Mouse (Mus musculus): Measurements from ENCODE around the gene Acsbg2. TPM values are rescaled to one million over a fixed set of nuclear protein-coding genes. Genes with fewer than 3 reads are reported as not detected.

Gene Acsbg2
- polyA plus RNA-seq, 1 experiment from 2014 or later, result not detected

DNA sequence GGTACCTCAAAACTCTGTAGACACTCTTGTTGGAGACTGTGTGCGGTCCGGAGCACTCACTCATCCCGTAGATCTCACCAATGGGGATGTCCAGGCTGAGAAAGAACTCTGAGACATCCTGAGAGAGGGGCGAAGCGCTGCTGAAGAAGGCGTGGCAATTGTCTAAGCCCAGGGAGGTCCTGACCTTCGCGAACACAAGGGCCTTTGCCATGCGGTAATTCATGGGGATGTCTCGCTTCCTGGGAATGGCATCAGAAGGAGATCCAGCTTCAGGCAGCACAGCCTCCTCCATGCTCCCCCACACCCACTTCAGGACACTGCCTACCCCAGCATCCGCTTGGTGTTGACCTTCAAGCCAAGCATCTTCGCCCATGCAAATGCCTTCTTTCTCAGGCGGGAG is 24.5 kb downstream of the Acsbg2 start:
- DNase-seq (ENCODE audit: low spot score) (no peak), ATAC-seq (replicated peaks; ENCODE audit: insufficient number of reproducible peaks, low FRiP score, low TSS enrichment, low read depth) (no peak)
- WGBS, result 79% methylated on average over 13 of the region's 13 CpGs
- H3K4me2 ChIP-seq (ENCODE audit: low read depth, low read length), result no peak overlapping the region
- no peaks in the 10 kb centered on the region for H3K9me3 ChIP-seq (replicated peaks; ENCODE audit: control insufficient read depth, low read length)
- H3K27ac ChIP-seq (replicated peaks; ENCODE audit: low read depth, low read length), result no peak overlapping the region
- H3K4me1 ChIP-seq (ENCODE audit: control insufficient read depth, insufficient read depth, low read length), result no peaks in the 10 kb centered on the region
- H3K9ac ChIP-seq (replicated peaks; ENCODE audit: low read length), result no peak overlapping the region
- H3K27me3 ChIP-seq (ENCODE audit: control insufficient read depth, insufficient read depth, low read length), result no peaks in the 10 kb centered on the region
- no peak overlapping the region for H3K4me3 ChIP-seq (ENCODE audit: low read depth, low read length)
- no peaks in the 10 kb centered on the region for H3K36me3 ChIP-seq (replicated peaks; ENCODE audit: control insufficient read depth, insufficient read depth, low read depth, low read length)

DNA sequence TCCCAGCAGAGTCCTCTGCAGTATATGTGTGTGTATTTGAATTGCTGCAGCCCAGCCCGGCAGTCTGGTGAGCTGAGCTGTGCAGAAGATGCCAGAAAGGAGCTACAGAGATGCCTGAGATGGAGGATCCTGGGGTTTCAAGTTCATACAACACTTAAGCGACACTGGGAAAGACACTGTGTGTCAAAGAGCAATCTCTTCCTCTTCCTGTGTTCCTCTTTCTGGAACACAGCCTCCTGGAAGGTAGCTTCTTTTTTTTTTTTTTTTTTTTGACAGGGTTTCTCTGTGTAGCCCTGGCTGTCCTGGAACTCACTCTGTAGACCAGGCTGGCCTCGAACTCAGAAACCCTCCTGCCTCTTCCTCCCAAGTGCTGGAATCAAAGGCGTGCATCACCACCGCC is 25.5 kb downstream of the Acsbg2 start:
- Histone ChIP-seq H3K36me3 (replicated peaks; ENCODE audit: control insufficient read depth, insufficient read depth, low read depth, low read length) (no peaks in the 10 kb centered on the region), H3K4me3 (ENCODE audit: low read depth, low read length) (no peak overlapping the region), H3K4me1 (ENCODE audit: control insufficient read depth, insufficient read depth, low read length) (no peaks in the 10 kb centered on the region), H3K4me2 (ENCODE audit: low read depth, low read length) (no peak overlapping the region), H3K27me3 (ENCODE audit: control insufficient read depth, insufficient read depth, low read length) (no peaks in the 10 kb centered on the region), H3K9me3 (replicated peaks; ENCODE audit: control insufficient read depth, low read length) (no peaks in the 10 kb centered on the region), H3K9ac (replicated peaks; ENCODE audit: low read length) (no peak overlapping the region), H3K27ac (replicated peaks; ENCODE audit: low read depth, low read length) (no peak overlapping the region)
- WGBS, result 84% methylated on average over 5 of the region's 5 CpGs
- no peak for ATAC-seq (replicated peaks; ENCODE audit: insufficient number of reproducible peaks, low FRiP score, low TSS enrichment, low read depth)
- DNase-seq (ENCODE audit: low spot score), result no peak

DNA sequence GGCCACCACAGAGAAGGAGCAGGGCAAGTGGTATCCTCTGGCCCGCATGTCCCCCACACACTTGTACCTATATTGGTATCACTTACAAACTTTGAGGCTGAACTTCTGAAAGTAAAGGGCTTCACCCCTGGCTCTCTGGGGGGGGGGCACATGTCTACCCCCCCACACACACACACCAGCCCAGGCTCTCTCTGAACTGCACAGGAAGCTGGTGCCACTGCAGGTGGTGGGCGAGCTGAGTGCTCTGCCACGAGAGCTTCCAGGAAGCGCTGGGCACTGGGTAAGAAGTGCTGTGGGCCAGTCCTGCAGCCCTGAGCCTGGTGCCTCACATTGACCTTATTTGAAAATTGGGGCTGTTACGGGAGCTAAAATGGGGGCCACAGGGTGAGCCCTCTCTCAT is 30.6 kb downstream of the Acsbg2 start:
- Histone ChIP-seq H3K4me1 (ENCODE audit: control insufficient read depth, insufficient read depth, low read length) (no peaks in the 10 kb centered on the region), H3K4me2 (ENCODE audit: low read depth, low read length) (no peak overlapping the region), H3K27ac (replicated peaks; ENCODE audit: low read depth, low read length) (no peak overlapping the region), H3K27me3 (ENCODE audit: control insufficient read depth, insufficient read depth, low read length) (no peaks in the 10 kb centered on the region), H3K36me3 (replicated peaks; ENCODE audit: control insufficient read depth, insufficient read depth, low read depth, low read length) (no peaks in the 10 kb centered on the region), H3K9ac (replicated peaks; ENCODE audit: low read length) (no peak overlapping the region), H3K9me3 (replicated peaks; ENCODE audit: control insufficient read depth, low read length) (no peaks in the 10 kb centered on the region), H3K4me3 (ENCODE audit: low read depth, low read length) (no peak overlapping the region)
- no peak for ATAC-seq (replicated peaks; ENCODE audit: insufficient number of reproducible peaks, low FRiP score, low TSS enrichment, low read depth)
- WGBS, result 78% methylated on average over 5 of the region's 5 CpGs
- DNase-seq (ENCODE audit: low spot score), result no peak

DNA sequence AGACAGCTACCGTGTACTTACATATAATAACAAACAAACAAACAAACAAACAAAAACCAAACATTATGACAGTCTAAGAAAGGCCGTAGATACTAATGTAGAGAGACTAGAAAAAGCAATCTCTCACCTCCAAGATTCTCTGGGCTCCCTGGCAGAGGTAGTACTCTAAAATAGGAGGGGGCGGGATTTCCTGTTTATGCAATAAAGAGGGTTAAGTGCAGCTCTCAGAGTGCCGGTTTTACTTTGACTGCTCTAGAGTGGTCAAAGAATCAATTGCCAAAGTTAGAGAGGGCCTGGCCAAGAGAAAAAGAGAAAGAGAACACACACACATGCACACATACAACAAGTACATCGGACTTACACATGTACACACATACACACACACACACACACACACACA is 32.1 kb downstream of the Acsbg2 start:
- no peak for ATAC-seq (replicated peaks; ENCODE audit: insufficient number of reproducible peaks, low FRiP score, low TSS enrichment, low read depth)
- WGBS, result 88% methylated on average over 5 of the region's 5 CpGs
- Histone ChIP-seq H3K27me3 (ENCODE audit: control insufficient read depth, insufficient read depth, low read length) (no peaks in the 10 kb centered on the region), H3K4me2 (ENCODE audit: low read depth, low read length) (no peak overlapping the region), H3K27ac (replicated peaks; ENCODE audit: low read depth, low read length) (no peak overlapping the region), H3K9ac (replicated peaks; ENCODE audit: low read length) (no peak overlapping the region), H3K9me3 (replicated peaks; ENCODE audit: control insufficient read depth, low read length) (no peaks in the 10 kb centered on the region), H3K4me1 (ENCODE audit: control insufficient read depth, insufficient read depth, low read length) (no peaks in the 10 kb centered on the region), H3K4me3 (ENCODE audit: low read depth, low read length) (no peak overlapping the region), H3K36me3 (replicated peaks; ENCODE audit: control insufficient read depth, insufficient read depth, low read depth, low read length) (no peaks in the 10 kb centered on the region)
- DNase-seq (ENCODE audit: low spot score), result no peak

- WGBS, result 80% methylated on average over 7 of the region's 7 CpGs
- no peak overlapping the region for H3K4me2 ChIP-seq (ENCODE audit: low read depth, low read length)
- H3K9ac ChIP-seq (replicated peaks; ENCODE audit: low read length), result no peak overlapping the region
- no peak overlapping the region for H3K4me3 ChIP-seq (ENCODE audit: low read depth, low read length)
- no peak for ATAC-seq (replicated peaks; ENCODE audit: insufficient number of reproducible peaks, low FRiP score, low TSS enrichment, low read depth)
- no peaks in the 10 kb centered on the region for H3K27me3 ChIP-seq (ENCODE audit: control insufficient read depth, insufficient read depth, low read length)
- no peak overlapping the region for H3K27ac ChIP-seq (replicated peaks; ENCODE audit: low read depth, low read length)
- no peaks in the 10 kb centered on the region for H3K36me3 ChIP-seq (replicated peaks; ENCODE audit: control insufficient read depth, insufficient read depth, low read depth, low read length)
- no peak for DNase-seq (ENCODE audit: low spot score)
- no peaks in the 10 kb centered on the region for H3K9me3 ChIP-seq (replicated peaks; ENCODE audit: control insufficient read depth, low read length)
- H3K4me1 ChIP-seq (ENCODE audit: control insufficient read depth, insufficient read depth, low read length), result no peaks in the 10 kb centered on the region
Measured at GRCm38 (mm10) chr17:56840524-56840923, 33.7 kb downstream of the Acsbg2 start.

DNA sequence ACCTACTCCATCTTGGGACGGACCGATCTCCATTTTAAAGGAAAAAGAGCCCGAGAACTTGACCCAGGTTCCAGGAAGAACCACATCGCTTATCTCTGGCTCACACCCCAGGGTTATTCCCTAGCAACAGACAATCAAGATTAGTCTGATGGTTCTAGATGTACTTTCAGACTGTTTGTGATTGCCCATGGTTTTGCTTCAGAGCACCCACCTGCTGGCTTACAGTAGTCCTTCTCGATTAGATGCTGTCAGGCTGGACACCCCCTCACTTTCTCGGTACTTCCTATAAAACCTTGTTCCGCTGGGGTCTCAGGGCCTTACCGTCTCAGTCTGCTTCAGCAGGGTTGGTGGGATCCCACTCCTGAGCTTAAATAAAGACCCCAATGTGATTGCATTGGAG is 37.9 kb downstream of the Acsbg2 start:
- ATAC-seq (replicated peaks; ENCODE audit: insufficient number of reproducible peaks, low FRiP score, low TSS enrichment, low read depth), result no peak
- no peaks in the 10 kb centered on the region for H3K9me3 ChIP-seq (replicated peaks; ENCODE audit: control insufficient read depth, low read length)

DNA sequence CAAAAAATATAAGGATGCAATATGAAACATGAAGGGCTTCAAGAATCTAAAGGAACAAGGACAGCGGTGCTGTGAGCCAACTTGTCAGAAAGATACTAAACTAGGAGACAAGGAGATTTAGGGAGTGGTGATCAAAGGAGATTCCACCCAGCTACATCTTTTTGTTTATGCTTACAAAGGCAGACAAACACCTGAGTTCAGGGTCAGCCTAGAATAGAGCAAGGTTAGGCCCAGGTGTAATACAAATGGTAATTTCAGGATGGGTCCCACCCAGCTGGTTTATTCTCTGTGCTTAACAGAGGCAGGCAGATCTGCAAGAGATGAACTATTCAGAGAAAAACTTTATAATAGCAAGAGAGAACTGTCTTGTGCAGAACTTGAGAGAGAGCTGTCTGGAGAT is 40.9 kb downstream of the Acsbg2 start:
- 88% methylated on average over 1 of the region's 1 CpGs for WGBS

More for the DNA sequence above, 37.9 kb downstream of the Acsbg2 start:
- WGBS, result 92% methylated on average over 8 of the region's 8 CpGs
- Histone ChIP-seq H3K4me3 (ENCODE audit: low read depth, low read length) (no peak overlapping the region), H3K36me3 (replicated peaks; ENCODE audit: control insufficient read depth, insufficient read depth, low read depth, low read length) (no peaks in the 10 kb centered on the region), H3K27me3 (ENCODE audit: control insufficient read depth, insufficient read depth, low read length) (no peaks in the 10 kb centered on the region), H3K27ac (replicated peaks; ENCODE audit: low read depth, low read length) (no peak overlapping the region), H3K9ac (replicated peaks; ENCODE audit: low read length) (no peak overlapping the region), H3K4me1 (ENCODE audit: control insufficient read depth, insufficient read depth, low read length) (no peaks in the 10 kb centered on the region), H3K4me2 (ENCODE audit: low read depth, low read length) (no peak overlapping the region)
- DNase-seq (ENCODE audit: low spot score), result no peak

DNA sequence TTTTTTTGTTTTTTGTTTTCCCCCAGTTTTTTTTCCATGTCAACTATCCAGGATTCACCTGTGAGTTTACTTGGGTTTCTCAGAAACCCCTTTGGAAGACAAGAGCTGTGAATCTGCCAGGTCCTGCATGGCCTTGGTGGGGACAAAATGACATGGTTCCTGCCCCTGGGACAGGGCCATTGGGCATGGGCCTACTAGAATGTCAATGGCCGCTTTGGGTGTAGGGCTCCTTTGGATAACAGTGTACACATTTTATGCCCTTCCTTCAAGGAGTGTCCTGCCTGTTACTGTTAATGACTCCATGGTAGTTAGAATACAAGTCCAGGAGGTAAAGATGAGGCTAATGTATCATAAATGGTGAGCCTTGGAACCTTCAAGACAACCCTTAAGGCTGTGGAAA is 41.3 kb downstream of the Acsbg2 start:
- Histone ChIP-seq H3K36me3 (replicated peaks; ENCODE audit: control insufficient read depth, insufficient read depth, low read depth, low read length) (no peaks in the 10 kb centered on the region), H3K27ac (replicated peaks; ENCODE audit: low read depth, low read length) (no peak overlapping the region), H3K4me2 (ENCODE audit: low read depth, low read length) (no peak overlapping the region), H3K9ac (replicated peaks; ENCODE audit: low read length) (no peak overlapping the region), H3K27me3 (ENCODE audit: control insufficient read depth, insufficient read depth, low read length) (peaks cover 3% of the 10 kb centered on the region; the same call in 1 of the 2 replicates), H3K9me3 (replicated peaks; ENCODE audit: control insufficient read depth, low read length) (no peaks in the 10 kb centered on the region), H3K4me3 (ENCODE audit: low read depth, low read length) (no peak overlapping the region), H3K4me1 (ENCODE audit: control insufficient read depth, insufficient read depth, low read length) (no peaks in the 10 kb centered on the region)
- WGBS, result 79% methylated on average over 1 of the region's 1 CpGs
- ATAC-seq (replicated peaks; ENCODE audit: insufficient number of reproducible peaks, low FRiP score, low TSS enrichment, low read depth) (no peak), DNase-seq (ENCODE audit: low spot score) (no peak)

More for the DNA sequence above, 40.9 kb downstream of the Acsbg2 start:
- Histone ChIP-seq H3K36me3 (replicated peaks; ENCODE audit: control insufficient read depth, insufficient read depth, low read depth, low read length) (no peaks in the 10 kb centered on the region), H3K27ac (replicated peaks; ENCODE audit: low read depth, low read length) (no peak overlapping the region), H3K9me3 (replicated peaks; ENCODE audit: control insufficient read depth, low read length) (no peaks in the 10 kb centered on the region), H3K9ac (replicated peaks; ENCODE audit: low read length) (no peak overlapping the region), H3K4me2 (ENCODE audit: low read depth, low read length) (no peak overlapping the region), H3K4me1 (ENCODE audit: control insufficient read depth, insufficient read depth, low read length) (no peaks in the 10 kb centered on the region), H3K4me3 (ENCODE audit: low read depth, low read length) (no peak overlapping the region), H3K27me3 (ENCODE audit: control insufficient read depth, insufficient read depth, low read length) (peaks cover 3% of the 10 kb centered on the region; the same call in 1 of the 2 replicates)
- ATAC-seq (replicated peaks; ENCODE audit: insufficient number of reproducible peaks, low FRiP score, low TSS enrichment, low read depth) (no peak), DNase-seq (ENCODE audit: low spot score) (no peak)
